Mouse (Mus musculus): ENCODE measurements at regions not wholly inside any gene's neighbourhood (a gene's known extent, or its start where the extent isn't known, plus 50 kb on each side); places are given as distances from the start of the nearest gene placed in this dataset.

- ATAC-seq: peak; percentile 53
Measured at GRCm38 (mm10) chrX:107477066-107477465, 73.9 kb upstream of the Itm2a start.

- ATAC-seq: no peak
Measured at GRCm38 (mm10) chrX:107469242-107469641, 66.1 kb upstream of the Itm2a start.
